Mouse (Mus musculus): ENCODE measurements around the gene Bsn. TPM values are rescaled to one million over a fixed set of nuclear protein-coding genes. Genes with fewer than 3 reads are reported as not detected.
"Not testable (repeated sequence)": the region's sequence is repeated elsewhere in the genome, so short reads cannot be mapped to it uniquely, and the experiment has no call there.

Bsn gene
- polyA plus RNA-seq, 1 experiment from 2014 or later, result 4.1 TPM

DNA sequence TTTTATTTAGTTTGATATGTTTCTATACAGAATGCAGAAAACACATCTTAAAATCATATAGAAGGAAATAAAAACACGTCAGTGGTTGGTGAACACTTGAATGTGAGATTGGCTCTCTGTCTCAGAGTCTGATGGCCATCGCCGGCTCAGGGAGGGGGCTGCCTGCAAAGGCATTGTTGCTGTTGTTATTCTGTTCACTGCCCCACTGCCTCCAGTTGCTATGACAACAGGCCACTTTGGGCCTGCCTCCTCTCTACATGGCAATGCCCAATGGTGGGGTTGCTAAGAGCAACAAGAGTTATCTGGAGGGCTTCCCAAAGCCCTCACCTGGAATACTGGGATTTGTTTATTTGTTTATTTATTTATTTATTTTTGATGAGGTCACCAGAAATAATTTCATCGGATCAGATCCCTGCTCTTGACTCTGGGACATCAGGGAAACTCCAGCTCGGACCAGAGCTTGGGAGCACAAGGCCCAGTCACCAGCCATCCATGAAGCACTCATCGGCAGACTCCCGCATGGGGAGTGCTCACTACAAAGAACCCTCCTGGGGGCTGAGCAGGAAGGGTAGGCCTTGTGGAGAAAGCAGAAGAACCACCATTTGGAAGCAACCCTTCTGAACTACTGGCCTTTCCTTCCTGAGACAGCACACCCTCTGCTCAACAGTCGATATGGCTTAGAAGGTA is 14.8 kb upstream of the Bsn start:
- ATAC-seq (replicated peaks; ENCODE audit: low FRiP score, low TSS enrichment, low read depth), result no peak
- 87% methylated on average over 8 of the region's 8 CpGs for WGBS
- no peaks in the 10 kb centered on the region for H3K9me3 ChIP-seq (ENCODE audit: control insufficient read depth, low read length)
- H3K4me1 ChIP-seq (replicated peaks; ENCODE audit: control insufficient read depth, insufficient read depth, low read length), result peaks cover 6% of the 10 kb centered on the region; the same call in 1 of the 2 replicates
- H3K4me2 ChIP-seq (ENCODE audit: low read length), result no peak overlapping the region
- H3K9ac ChIP-seq (ENCODE audit: low read length), result no peak overlapping the region
- H3K4me3 ChIP-seq (ENCODE audit: low read depth, low read length), result no peak overlapping the region
- no peak for DNase-seq (ENCODE audit: low spot score)
- H3K36me3 ChIP-seq (ENCODE audit: control insufficient read depth, insufficient read depth, low read length), result peaks cover 38% of the 10 kb centered on the region
- no peaks in the 10 kb centered on the region for H3K27me3 ChIP-seq (replicated peaks; ENCODE audit: control insufficient read depth, insufficient read depth, low read length)
- no peak overlapping the region for H3K27ac ChIP-seq (ENCODE audit: low read depth)

- Histone ChIP-seq H3K9me3 (ENCODE audit: control insufficient read depth, low read length) (no peaks in the 10 kb centered on the region), H3K4me2 (ENCODE audit: low read length) (no peak overlapping the region)
Measured at GRCm38 (mm10) chr9:108203015-108203414, 12.8 kb upstream of the Bsn start.

DNA sequence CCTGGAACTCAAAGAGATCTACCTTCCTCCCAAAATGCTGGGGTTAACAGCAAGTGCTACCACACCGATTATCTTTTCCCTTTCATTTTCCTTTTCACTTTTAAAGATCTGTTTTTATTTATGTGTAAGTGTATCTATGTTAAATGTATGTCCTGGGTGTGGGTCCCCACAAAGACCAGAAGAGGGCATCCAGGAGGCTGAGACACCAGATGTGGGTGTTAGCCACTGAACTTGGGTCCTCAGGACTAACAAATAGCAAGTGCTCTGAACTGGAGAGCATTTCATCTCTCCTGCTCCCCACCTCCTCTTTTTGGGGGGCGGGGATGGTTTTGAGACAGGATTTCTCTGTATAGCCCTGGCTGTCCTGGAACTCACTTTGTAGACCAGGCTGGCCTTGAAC is 12.0 kb upstream of the Bsn start:
- no peaks in the 10 kb centered on the region for H3K9me3 ChIP-seq (ENCODE audit: control insufficient read depth, low read length)
- H3K27ac ChIP-seq (ENCODE audit: low read depth), result no peak overlapping the region
- H3K9ac ChIP-seq (ENCODE audit: low read length), result no peak overlapping the region
- no peak for DNase-seq (ENCODE audit: low spot score)
- H3K36me3 ChIP-seq (ENCODE audit: control insufficient read depth, insufficient read depth, low read length), result peaks cover 14% of the 10 kb centered on the region
- H3K4me1 ChIP-seq (replicated peaks; ENCODE audit: control insufficient read depth, insufficient read depth, low read length), result peaks cover 6% of the 10 kb centered on the region; the same call in 1 of the 2 replicates
- no peak overlapping the region for H3K4me2 ChIP-seq (ENCODE audit: low read length)
- 95% methylated on average over 2 of the region's 2 CpGs for WGBS
- no peak overlapping the region for H3K4me3 ChIP-seq (ENCODE audit: low read depth, low read length)
- no peak for ATAC-seq (replicated peaks; ENCODE audit: low FRiP score, low TSS enrichment, low read depth)
- no peaks in the 10 kb centered on the region for H3K27me3 ChIP-seq (replicated peaks; ENCODE audit: control insufficient read depth, insufficient read depth, low read length)

More at GRCm38 (mm10) chr9:108203015-108203414, 12.8 kb upstream of the Bsn start:
- Histone ChIP-seq H3K27me3 (replicated peaks; ENCODE audit: control insufficient read depth, insufficient read depth, low read length) (no peaks in the 10 kb centered on the region), H3K4me3 (ENCODE audit: low read depth, low read length) (no peak overlapping the region), H3K9ac (ENCODE audit: low read length) (no peak overlapping the region), H3K36me3 (ENCODE audit: control insufficient read depth, insufficient read depth, low read length) (peaks cover 22% of the 10 kb centered on the region), H3K27ac (ENCODE audit: low read depth) (no peak overlapping the region), H3K4me1 (replicated peaks; ENCODE audit: control insufficient read depth, insufficient read depth, low read length) (peaks cover 6% of the 10 kb centered on the region; the same call in 1 of the 2 replicates)
- WGBS, result 36% methylated on average over 13 of the region's 13 CpGs
- ATAC-seq (replicated peaks; ENCODE audit: low FRiP score, low TSS enrichment, low read depth) (no peak), DNase-seq (ENCODE audit: low spot score) (peak; percentile 78)

GRCm38 (mm10) chr9:108201160-108201559 is 11.0 kb upstream of the Bsn start:
- H3K4me1 ChIP-seq (replicated peaks; ENCODE audit: control insufficient read depth, insufficient read depth, low read length), result peaks cover 6% of the 10 kb centered on the region; the same call in 1 of the 2 replicates
- H3K9me3 ChIP-seq (ENCODE audit: control insufficient read depth, low read length), result no peaks in the 10 kb centered on the region
- H3K36me3 ChIP-seq (ENCODE audit: control insufficient read depth, insufficient read depth, low read length), result peaks cover 3% of the 10 kb centered on the region; the same call in 1 of the 2 replicates
- no peaks in the 10 kb centered on the region for H3K27me3 ChIP-seq (replicated peaks; ENCODE audit: control insufficient read depth, insufficient read depth, low read length)
- WGBS, result under 1% methylated on average over 13 of the region's 13 CpGs
- peak overlapping the region; percentile 49 for H3K4me2 ChIP-seq (ENCODE audit: low read length)
- ATAC-seq (replicated peaks; ENCODE audit: low FRiP score, low TSS enrichment, low read depth), result peak; percentile 94
- DNase-seq (ENCODE audit: low spot score), result peak; percentile 89
- H3K9ac ChIP-seq (ENCODE audit: low read length), result no peak overlapping the region
- H3K4me3 ChIP-seq (ENCODE audit: low read depth, low read length), result peak overlapping the region; percentile 15; the same call in 1 of the 2 replicates
- H3K27ac ChIP-seq (ENCODE audit: low read depth), result no peak overlapping the region

DNA sequence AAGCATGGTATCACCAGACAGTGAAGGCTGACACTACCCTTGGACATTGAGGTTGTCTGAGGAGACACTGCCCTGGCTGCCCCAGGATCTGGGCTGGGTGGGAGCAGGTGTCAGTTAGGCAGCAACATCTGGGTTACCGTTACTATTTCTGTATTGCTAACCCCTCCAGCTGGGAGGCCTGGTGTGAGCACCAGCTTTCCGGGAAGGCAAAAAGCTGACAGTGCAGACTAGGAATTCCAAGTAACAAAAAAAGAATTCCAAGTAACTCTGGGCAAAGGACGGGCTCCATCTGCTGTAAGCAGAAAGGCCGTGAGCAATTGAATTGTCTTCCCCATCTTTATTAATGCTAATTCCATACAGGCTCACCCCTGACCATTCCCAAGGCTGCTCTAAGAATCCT is 8.4 kb upstream of the Bsn start:
- no peak overlapping the region for H3K4me3 ChIP-seq (ENCODE audit: low read depth, low read length)
- no peak overlapping the region for H3K9ac ChIP-seq (ENCODE audit: low read length)
- no peak overlapping the region for H3K4me2 ChIP-seq (ENCODE audit: low read length)
- H3K4me1 ChIP-seq (replicated peaks; ENCODE audit: control insufficient read depth, insufficient read depth, low read length), result peaks cover 6% of the 10 kb centered on the region; the same call in 1 of the 2 replicates
- no peaks in the 10 kb centered on the region for H3K9me3 ChIP-seq (ENCODE audit: control insufficient read depth, low read length)
- no peaks in the 10 kb centered on the region for H3K36me3 ChIP-seq (ENCODE audit: control insufficient read depth, insufficient read depth, low read length)
- WGBS, result 52% methylated on average over 4 of the region's 4 CpGs
- no peak for DNase-seq (ENCODE audit: low spot score)
- H3K27ac ChIP-seq (ENCODE audit: low read depth), result no peak overlapping the region
- no peak for ATAC-seq (replicated peaks; ENCODE audit: low FRiP score, low TSS enrichment, low read depth)
- no peaks in the 10 kb centered on the region for H3K27me3 ChIP-seq (replicated peaks; ENCODE audit: control insufficient read depth, insufficient read depth, low read length)

DNA sequence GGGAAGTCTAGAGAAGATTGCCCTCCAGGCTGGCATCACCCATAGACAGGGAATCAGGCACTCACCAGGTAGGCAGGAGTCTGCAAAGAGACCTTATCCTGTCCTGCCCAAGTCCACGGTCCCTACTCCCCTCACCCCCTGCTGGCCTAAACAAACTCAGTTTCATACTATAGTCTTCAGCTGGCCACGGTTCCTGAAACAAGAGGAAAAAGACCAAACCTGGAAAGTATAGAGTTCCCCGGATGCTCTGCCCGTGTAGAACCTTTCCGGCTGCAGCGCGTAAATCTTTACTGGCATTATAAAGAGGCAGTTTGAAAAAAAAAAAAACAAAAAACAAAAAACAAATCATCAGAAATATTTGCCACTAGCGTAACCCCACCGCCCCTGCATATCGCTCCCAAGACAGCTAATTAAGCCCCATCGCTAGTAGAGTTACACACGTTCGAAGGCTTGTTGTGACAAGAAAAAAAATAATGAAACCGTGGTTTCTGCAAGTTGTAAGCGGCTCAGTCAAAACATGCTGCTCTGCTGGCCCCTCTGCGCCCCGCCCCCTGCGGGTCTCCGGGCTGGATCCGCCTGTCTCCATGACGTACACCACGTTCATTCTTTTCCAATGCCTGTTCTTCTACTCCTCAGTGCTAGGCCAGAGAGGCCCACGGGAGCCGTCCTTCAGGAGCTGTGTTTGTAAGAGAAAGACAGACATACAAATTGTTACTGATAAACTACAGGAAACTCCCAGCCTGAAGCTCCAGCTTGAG is 6.9 kb upstream of the Bsn start:
- Histone ChIP-seq H3K36me3 (ENCODE audit: control insufficient read depth, insufficient read depth, low read length) (no peaks in the 10 kb centered on the region), H3K9me3 (ENCODE audit: control insufficient read depth, low read length) (no peaks in the 10 kb centered on the region), H3K4me1 (replicated peaks; ENCODE audit: control insufficient read depth, insufficient read depth, low read length) (peaks cover 6% of the 10 kb centered on the region; the same call in 1 of the 2 replicates), H3K9ac (ENCODE audit: low read length) (0 out of 2 replicates have a peak overlapping the region, but pooled peaks have one; percentile 10), H3K27ac (ENCODE audit: low read depth) (peak overlapping the region; percentile 11; the same call in 1 of the 2 replicates), H3K27me3 (replicated peaks; ENCODE audit: control insufficient read depth, insufficient read depth, low read length) (no peaks in the 10 kb centered on the region; the same call in 1 of the 2 replicates), H3K4me2 (ENCODE audit: low read length) (peak overlapping the region; percentile 47), H3K4me3 (ENCODE audit: low read depth, low read length) (0 out of 2 replicates have a peak overlapping the region, but pooled peaks have one; percentile 13)
- 27% methylated on average over 24 of the region's 24 CpGs for WGBS
- ATAC-seq (replicated peaks; ENCODE audit: low FRiP score, low TSS enrichment, low read depth), result no peak
- peak; percentile 62 for DNase-seq (ENCODE audit: low spot score)

DNA sequence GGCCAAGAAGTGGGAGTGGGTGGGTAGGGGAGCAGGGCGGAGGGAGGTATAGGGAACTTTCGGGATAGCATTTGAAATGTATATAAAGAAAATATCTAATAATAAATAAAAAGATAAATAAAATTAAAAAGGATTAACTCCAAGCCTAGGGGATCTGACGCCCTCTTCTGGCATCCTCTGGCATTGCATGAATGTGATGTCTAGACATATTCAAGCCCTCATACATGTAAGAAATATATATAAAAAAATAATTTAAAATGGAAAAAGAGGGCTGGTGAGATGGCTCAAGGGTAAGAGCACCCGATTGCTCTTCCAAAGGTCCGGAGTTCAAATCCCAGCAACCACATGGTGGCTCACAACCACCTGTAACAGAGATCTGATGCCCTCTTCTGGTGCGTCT is 6.0 kb upstream of the Bsn start:
- H3K9ac ChIP-seq (ENCODE audit: low read length); H3K36me3 ChIP-seq (ENCODE audit: control insufficient read depth, insufficient read depth, low read length); H3K27me3 ChIP-seq (replicated peaks; ENCODE audit: control insufficient read depth, insufficient read depth, low read length); H3K27ac ChIP-seq (ENCODE audit: low read depth); H3K4me1 ChIP-seq (replicated peaks; ENCODE audit: control insufficient read depth, insufficient read depth, low read length); H3K9me3 ChIP-seq (ENCODE audit: control insufficient read depth, low read length); DNase-seq (ENCODE audit: low spot score); H3K4me2 ChIP-seq (ENCODE audit: low read length); H3K4me3 ChIP-seq (ENCODE audit: low read depth, low read length); ATAC-seq (replicated peaks; ENCODE audit: low FRiP score, low TSS enrichment, low read depth): not testable (repeated sequence)
- 62% methylated on average over 6 of the region's 6 CpGs for WGBS

GRCm38 (mm10) chr9:108189488-108189786 is 747 bp downstream of the Bsn start:
- H3K27ac ChIP-seq (ENCODE audit: low read depth), result no peak overlapping the region
- DNase-seq (ENCODE audit: low spot score), result no peak
- 47% methylated on average over 5 of the region's 5 CpGs for WGBS
- H3K4me1 ChIP-seq (replicated peaks; ENCODE audit: control insufficient read depth, insufficient read depth, low read length), result no peaks in the 10 kb centered on the region
- no peaks in the 10 kb centered on the region for H3K36me3 ChIP-seq (ENCODE audit: control insufficient read depth, insufficient read depth, low read length)
- peak overlapping the region; percentile 82 for H3K4me2 ChIP-seq (ENCODE audit: low read length)
- no peaks in the 10 kb centered on the region for H3K9me3 ChIP-seq (ENCODE audit: control insufficient read depth, low read length)
- H3K4me3 ChIP-seq (ENCODE audit: low read depth, low read length), result no peak overlapping the region
- peaks cover 19% of the 10 kb centered on the region for H3K27me3 ChIP-seq (replicated peaks; ENCODE audit: control insufficient read depth, insufficient read depth, low read length)
- no peak for ATAC-seq (replicated peaks; ENCODE audit: low FRiP score, low TSS enrichment, low read depth)
- H3K9ac ChIP-seq (ENCODE audit: low read length), result no peak overlapping the region
